Comparison of ENCODE assay signal across 2 mouse cellular contexts in genomic region chr2:52011820-52012219, GRCm38 (mm10). TPM values are rescaled to one million over a fixed set of nuclear protein-coding genes. Genes with fewer than 3 reads are reported as not detected.
"Had no signal": no experiment of that assay in that cellular context is flagged by ENCODE, and none has a peak within 500 bp of the region (broad histone marks: within the 10 kb centered on the region; RNA-seq: fewer than 3 reads in every experiment).

No protein-coding gene starts in this region.

RNA-seq across cellular contexts. Expression of gene Tnfaip6, which starts 26.0 kb away (rescaled TPM):
- polyA plus RNA-seq: liver, adult 2 months; macrophage had no signal
